Mouse (Mus musculus): Measurements from ENCODE around the gene Mapk6.

- TF ChIP-seq CTCF (IDR thresholded peaks at IDR 0.05; ENCODE audit: low read depth): no peak
- TF ChIP-seq EP300 (optimal IDR thresholded peaks at IDR 0.05): no peak
These were observed 18.4 kb upstream of the Mapk6 start for GRCm38 (mm10) chr9:75428274-75428600.
